Mouse (Mus musculus) CH12.LX (cell line): ENCODE results near the gene Dnase2b. TPM values are rescaled to one million over a fixed set of nuclear protein-coding genes. Genes with fewer than 3 reads are reported as not detected.

Experiments
- DNase-seq: peaks from one replicate; pipeline ENCODE4 v3.0.0-alpha.2; 2013; ENCODE audit errors: extremely low read depth
- H3K27ac ChIP-seq: 2 replicates; pipeline ENCODE4 v1.5.1; 2012; ENCODE audit warnings: low read depth, mild to moderate bottlenecking, control low read depth, moderate library complexity; ENCODE audit not compliant: insufficient read depth
- H3K27me3 ChIP-seq: replicated peaks from 2 replicates; pipeline ENCODE3; 2012; ENCODE audit warnings: inconsistent platforms
- H3K36me3 ChIP-seq, 2 experiments: replicated peaks in 1 of 2; 2 replicates each; pipeline versions ENCODE3 to v1.6.1; 2012; ENCODE audit warnings: inconsistent platforms in 1 of 2, low read length in 1 of 2, mild to moderate bottlenecking in 1 of 2, mixed read lengths in 1 of 2, moderate library complexity in 1 of 2; ENCODE audit not compliant: control insufficient read depth in 1 of 2, insufficient read depth in 1 of 2
- H3K4me1 ChIP-seq, 2 experiments: 2 replicates each; pipeline ENCODE4 v1.6.1; 2012; ENCODE audit warnings: inconsistent platforms in 1 of 2, moderate library complexity in 1 of 2; ENCODE audit not compliant: insufficient read depth in 2 of 2, control insufficient read depth in 1 of 2
- H3K4me2 ChIP-seq: 2 replicates; pipeline ENCODE4 v1.6.1; 2012; ENCODE audit warnings: low read depth, mild to moderate bottlenecking, control low read depth; ENCODE audit not compliant: poor library complexity, insufficient read depth, severe bottlenecking
- H3K4me3 ChIP-seq, 3 experiments: fragments of 150-350 bp in 1 of 3; sonication (generic) in 1 of 3; replicated peaks in 1 of 3; 2 replicates each; pipeline versions ENCODE3 to v1.5.1; 2011 to 2012; ENCODE audit warnings: low read depth in 2 of 3, low read length in 2 of 3, mild to moderate bottlenecking in 2 of 3, moderate library complexity in 2 of 3, control low read depth in 1 of 3, improper control_type of control experiment in 1 of 3, inconsistent platforms in 1 of 3, mixed read lengths in 1 of 3; ENCODE audit not compliant: poor library complexity in 1 of 3
- H3K79me2 ChIP-seq: replicated peaks from 2 replicates; pipeline ENCODE4 v1.6.1; 2012; ENCODE audit warnings: mild to moderate bottlenecking, moderate library complexity; ENCODE audit not compliant: control insufficient read depth, poor library complexity, insufficient read depth, severe bottlenecking; ENCODE audit errors: extremely low read depth
- H3K9ac ChIP-seq: 2 replicates; pipeline ENCODE4 v1.6.1; 2012; ENCODE audit warnings: low read depth, mild to moderate bottlenecking, control low read depth, moderate library complexity; ENCODE audit not compliant: insufficient read depth
- H3K9me3 ChIP-seq: replicated peaks from 2 replicates; pipeline ENCODE3; 2012; ENCODE audit warnings: low read length, inconsistent platforms, mixed read lengths
- CHD2 ChIP-seq: IDR thresholded peaks from 2 replicates; pipeline ENCODE4 v1.6.1; 2011; ENCODE audit warnings: low read length, improper control_type of control experiment
- CTCF ChIP-seq, 2 experiments: IDR thresholded peaks in 1 of 2; conservative IDR thresholded peaks in 1 of 2; 2 replicates each; pipeline ENCODE4 v1.5.1; 2011 to 2012; ENCODE audit warnings: low read depth in 2 of 2, low read length in 2 of 2, improper control_type of control experiment in 1 of 2, inconsistent platforms in 1 of 2, mild to moderate bottlenecking in 1 of 2, moderate library complexity in 1 of 2
- ELF1 ChIP-seq: IDR thresholded peaks from 2 replicates; pipeline ENCODE4 v1.6.1; 2014; ENCODE audit warnings: low read depth, mild to moderate bottlenecking, inconsistent platforms, low read length, improper control_type of control experiment
- EP300 ChIP-seq: IDR thresholded peaks from 2 replicates; pipeline ENCODE4 v1.6.1; 2011; ENCODE audit warnings: low read length, improper control_type of control experiment
- ETS1 ChIP-seq: conservative IDR thresholded peaks from 2 replicates; pipeline ENCODE4 v1.6.1; 2012; ENCODE audit warnings: low read depth, mild to moderate bottlenecking, inconsistent platforms, low read length, improper control_type of control experiment, moderate library complexity
- GABPA ChIP-seq: IDR thresholded peaks from 2 replicates; pipeline ENCODE4 v1.6.1; 2012; ENCODE audit warnings: low read depth, low read length, improper control_type of control experiment, inconsistent platforms; ENCODE audit not compliant: insufficient replicate concordance
- IRF4 ChIP-seq: IDR thresholded peaks from 2 replicates; pipeline ENCODE4 v1.6.1; 2014; ENCODE audit warnings: low read depth, mild to moderate bottlenecking, inconsistent platforms, low read length, improper control_type of control experiment
- JUN ChIP-seq: IDR thresholded peaks from 2 replicates; pipeline ENCODE4 v1.6.1; 2011; ENCODE audit warnings: low read depth, mild to moderate bottlenecking, low read length, improper control_type of control experiment, moderate library complexity; ENCODE audit not compliant: insufficient read depth
- JUND ChIP-seq: conservative IDR thresholded peaks from 2 replicates; pipeline ENCODE4 v1.6.1; 2011; ENCODE audit warnings: low read depth, low read length, improper control_type of control experiment
- MAFK ChIP-seq: IDR thresholded peaks from 2 replicates; pipeline ENCODE4 v1.6.1; 2011; ENCODE audit warnings: low read length, improper control_type of control experiment; ENCODE audit not compliant: insufficient replicate concordance
- RCOR1 ChIP-seq: conservative IDR thresholded peaks from 2 replicates; pipeline ENCODE4 v1.6.1; 2012; ENCODE audit warnings: low read depth, mild to moderate bottlenecking, inconsistent platforms, low read length, improper control_type of control experiment
- SIN3A ChIP-seq: IDR thresholded peaks from 2 replicates; pipeline ENCODE4 v1.6.1; 2012; ENCODE audit warnings: low read length, improper control_type of control experiment, inconsistent platforms
- TCF12 ChIP-seq: IDR thresholded peaks from 2 replicates; pipeline ENCODE4 v1.6.1; 2014; ENCODE audit warnings: low read depth, mild to moderate bottlenecking, inconsistent platforms, low read length, improper control_type of control experiment
- USF1 ChIP-seq: IDR thresholded peaks from 2 replicates; pipeline ENCODE4 v1.6.1; 2014; ENCODE audit warnings: low read depth, mild to moderate bottlenecking, inconsistent platforms, low read length, improper control_type of control experiment
- ZC3H11A ChIP-seq: IDR thresholded peaks from 2 replicates; pipeline ENCODE4 v1.6.1; 2012; ENCODE audit warnings: low read depth, mild to moderate bottlenecking, inconsistent platforms, low read length, improper control_type of control experiment
- dilution Hi-C: fragments of 300-500 bp; cut with MboI; formaldehyde crosslinking; loops from 2 replicates; pipeline ENCODE4 v1.14.3; 2020; ENCODE audit warnings: low sequenced_read_pairs; ENCODE audit not compliant: extremely low pct_unique_long_range_greater_than_20kb, extremely low pct_ligation_motif_present
- in situ Hi-C: fragments of 300-500 bp; cut with MboI; formaldehyde crosslinking; loops from 3 replicates; pipeline ENCODE4 v1.14.3; 2019; ENCODE audit warnings: low sequenced_read_pairs, low pct_ligation_motif_present, low pct_unique_long_range_greater_than_20kb, mixed read lengths
- polyA plus RNA-seq: library from polyadenylated mRNA; unstranded; fragments of >175 nt; gene quantifications from 2 replicates; pipeline ENCODE4 v1.2.1, GENCODE M21; 2012; ENCODE audit warnings: low read depth; ENCODE audit not compliant: insufficient read length
- total RNA-seq, 2 experiments: library from RNA; depleted of rRNA; stranded (reverse); fragments of 300-350 nt in 1 of 2; fragments of >200 nt in 1 of 2; gene quantifications; 2 replicates each; pipeline ENCODE4 v1.2.3; 2012 to 2014

The Dnase2b gene
- total and polyA plus RNA-seq, 3 experiments, result not detected

GRCm38 (mm10) chr3:146655111-146655577 is 39.7 kb upstream of the Dnase2b start:
- no peak overlapping the region for H3K4me3 ChIP-seq
- TF ChIP-seq CTCF (conservative IDR thresholded peaks at IDR 0.05 in 1 of 2, IDR thresholded peaks at IDR 0.05 in 1 of 2; ENCODE audit: low read depth in 2 of 2, low read length in 2 of 2), result no peak
- TF ChIP-seq EP300, result peak; percentile 17; the same call in 1 of the 2 replicates
- 0 out of 2 replicates have a peak, but pooled peaks have one; percentile 10 for TF ChIP-seq GABPA
- no peak for TF ChIP-seq CHD2
- peak; percentile 43; the same call in 1 of the 2 replicates for TF ChIP-seq ELF1
- TF ChIP-seq MAFK, result peak; percentile 100
- no peak for TF ChIP-seq TCF12
- TF ChIP-seq ETS1, result peak; percentile 24; the same call in 1 of the 2 replicates
- no peak for TF ChIP-seq USF1
- TF ChIP-seq RCOR1, result no peak
- TF ChIP-seq SIN3A, result no peak
- no peak for TF ChIP-seq IRF4
- no peak for TF ChIP-seq JUND
- TF ChIP-seq ZC3H11A, result no peak
- dilution Hi-C loops (no loop called here), in situ Hi-C loops (no loop called here)
- no peak overlapping the region for H3K9ac ChIP-seq
- no peaks in the 10 kb centered on the region for H3K79me2 ChIP-seq
- H3K4me1 ChIP-seq, result peaks cover 14 to 21% of the 10 kb centered on the region in 2 experiments
- H3K27me3 ChIP-seq, result no peaks in the 10 kb centered on the region
- no peaks in the 10 kb centered on the region for H3K9me3 ChIP-seq
- no peak overlapping the region for H3K4me2 ChIP-seq
- no peaks in the 10 kb centered on the region for H3K36me3 ChIP-seq
- no peak overlapping the region for H3K27ac ChIP-seq
- peak; percentile 64 for DNase-seq

- Histone ChIP-seq H3K9ac (no peak overlapping the region), H3K9me3 (no peaks in the 10 kb centered on the region), H3K4me1 (peaks cover 17 to 24% of the 10 kb centered on the region in 2 experiments), H3K36me3 (no peaks in the 10 kb centered on the region), H3K79me2 (no peaks in the 10 kb centered on the region), H3K27ac (no peak overlapping the region), H3K4me2 (no peak overlapping the region), H3K27me3 (no peaks in the 10 kb centered on the region), H3K4me3 (no peak overlapping the region)
- in situ Hi-C loops (no loop called here), dilution Hi-C loops (no loop called here)
- TF ChIP-seq CHD2 (peak; percentile 28; the same call in 1 of the 2 replicates), JUN (no peak)
- no peak for DNase-seq
Observed at GRCm38 (mm10) chr3:146653692-146654091, 38.3 kb upstream of the Dnase2b start.
